Mouse (Mus musculus) left cerebral cortex, adult 11 months (tissue): ENCODE results near the gene Tnxb.

ENCODE experiments used
- DNase-seq: peaks from one replicate; pipeline ENCODE4 v3.0.0; 2022; ENCODE audit warnings: low spot score

Gene Tnxb

GRCm38 (mm10) chr17:34643944-34644343 is 26.4 kb upstream of the Tnxb start:
- no peak for DNase-seq

- DNase-seq: peak; percentile 97
Observed at GRCm38 (mm10) chr17:34644608-34645007, 25.7 kb upstream of the Tnxb start, which contains the start of gene Fkbpl. Gene Fkbpl, plus strand, starts transcription at chr17:34644764.

- DNase-seq: no peak
Observed at GRCm38 (mm10) chr17:34645256-34645829, 25.0 kb upstream of the Tnxb start.

GRCm38 (mm10) chr17:34645831-34646511 is 24.4 kb upstream of the Tnxb start:
- no peak for DNase-seq

GRCm38 (mm10) chr17:34646906-34647787 is 23.2 kb upstream of the Tnxb start, which contains the start of gene Atf6b:
Gene Atf6b, plus strand, starts transcription at chr17:34647146.
- peak; percentile 97 for DNase-seq

GRCm38 (mm10) chr17:34648141-34648890 is 22.0 kb upstream of the Tnxb start:
- no peak for DNase-seq

- DNase-seq: no peak
Observed at GRCm38 (mm10) chr17:34649106-34649864, 21.1 kb upstream of the Tnxb start.

- no peak for DNase-seq
Observed at GRCm38 (mm10) chr17:34650781-34651180, 19.6 kb upstream of the Tnxb start.

- no peak for DNase-seq
Observed at GRCm38 (mm10) chr17:34651507-34652221, 18.7 kb upstream of the Tnxb start.

- no peak for DNase-seq
Observed at GRCm38 (mm10) chr17:34652546-34652945, 17.8 kb upstream of the Tnxb start.

- DNase-seq: no peak
Observed at GRCm38 (mm10) chr17:34652985-34653384, 17.4 kb upstream of the Tnxb start.

- no peak for DNase-seq
Observed at GRCm38 (mm10) chr17:34653746-34654285, 16.5 kb upstream of the Tnxb start.

- DNase-seq: no peak
Observed at GRCm38 (mm10) chr17:34654392-34654791, 15.9 kb upstream of the Tnxb start.

- no peak for DNase-seq
Observed at GRCm38 (mm10) chr17:34655160-34655559, 15.2 kb upstream of the Tnxb start.

GRCm38 (mm10) chr17:34655581-34655991 is 14.7 kb upstream of the Tnxb start:
- no peak for DNase-seq

- no peak for DNase-seq
Observed at GRCm38 (mm10) chr17:34656666-34657065, 13.7 kb upstream of the Tnxb start.

GRCm38 (mm10) chr17:34657271-34657670 is 13.1 kb upstream of the Tnxb start:
- DNase-seq: no peak

- no peak for DNase-seq
Observed at GRCm38 (mm10) chr17:34658145-34658544, 12.2 kb upstream of the Tnxb start.

GRCm38 (mm10) chr17:34658591-34658990 is 11.7 kb upstream of the Tnxb start:
- no peak for DNase-seq

- DNase-seq: no peak
Observed at GRCm38 (mm10) chr17:34659181-34659896, 11.0 kb upstream of the Tnxb start.
